Mouse (Mus musculus) kidney, postnatal 36 days (tissue): ENCODE measurements around the gene Egln2.

ENCODE experiments used
- DNase-seq, 2 experiments: peaks; one replicate each; pipeline ENCODE4 v3.0.0; 2021 to 2022; ENCODE audit warnings: mixed read lengths in 2 of 2

The Egln2 gene

GRCm38 (mm10) chr7:27130521-27131370, 35.9 kb downstream of the Egln2 start:
- peak; percentile 65 to 73 for DNase-seq

- DNase-seq = peak; percentile 46 to 75
Measured at GRCm38 (mm10) chr7:27129811-27130210, 36.8 kb downstream of the Egln2 start.

- peak; percentile 32 to 41 for DNase-seq
Measured at GRCm38 (mm10) chr7:27128946-27129345, 37.7 kb downstream of the Egln2 start.

- DNase-seq = peak; percentile 50 to 61
Measured at GRCm38 (mm10) chr7:27128162-27128561, 38.4 kb downstream of the Egln2 start.

GRCm38 (mm10) chr7:27124969-27125368, 41.6 kb downstream of the Egln2 start:
- no peak for DNase-seq

- no peak for DNase-seq
Measured at GRCm38 (mm10) chr7:27124305-27124832, 42.2 kb downstream of the Egln2 start.

- no peak for DNase-seq
Measured at GRCm38 (mm10) chr7:27119676-27120075, 46.9 kb downstream of the Egln2 start, which contains the start of gene Cyp2f2. Gene Cyp2f2 (plus strand): TSS chr7:27119909.

GRCm38 (mm10) chr7:27118033-27118511, 48.5 kb downstream of the Egln2 start:
- peak; percentile 19 to 59 for DNase-seq

- DNase-seq = no peak
Measured at GRCm38 (mm10) chr7:27111987-27112386, 54.6 kb downstream of the Egln2 start.

GRCm38 (mm10) chr7:27111038-27111437, 55.6 kb downstream of the Egln2 start:
- no peak for DNase-seq

- DNase-seq = no peak
Measured at GRCm38 (mm10) chr7:27110327-27110726, 56.3 kb downstream of the Egln2 start.
